Comparison of ENCODE assay signal across 8 mouse cellular contexts in the genomic region with DNA sequence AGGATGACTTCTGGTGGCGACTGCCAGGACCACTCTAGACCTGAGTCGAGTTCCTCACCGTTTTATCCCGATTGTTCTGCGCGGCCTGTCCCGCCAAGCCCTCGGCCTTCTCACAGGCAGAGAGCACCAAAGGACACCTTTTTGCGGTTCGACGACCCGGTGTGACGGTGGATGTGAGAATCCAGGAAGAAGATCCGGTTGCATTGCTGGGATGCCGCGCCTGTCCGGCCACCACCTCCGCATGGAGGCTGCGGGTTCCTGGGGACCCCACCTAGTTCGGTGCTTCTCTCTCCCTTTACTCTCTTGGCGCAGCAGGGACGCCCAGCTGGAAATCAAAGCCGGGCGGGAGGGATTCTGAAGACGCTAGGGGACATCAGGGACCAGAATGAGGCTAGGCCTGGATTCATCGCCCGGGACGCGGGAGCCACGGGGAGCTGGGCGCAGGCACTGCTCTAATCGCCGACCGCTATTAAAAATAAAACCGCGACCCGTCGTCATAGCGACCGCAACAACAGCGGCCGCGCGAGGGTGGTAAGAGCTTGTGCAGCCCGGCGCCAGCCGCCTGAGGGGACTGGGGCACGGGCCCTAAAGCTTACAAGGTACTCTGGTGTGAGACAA. TPM values are rescaled to one million over a fixed set of nuclear protein-coding genes. Genes with fewer than 3 reads are reported as not detected.
DNase-seq lines count a peak whose midpoint lies in the region; ATAC-seq and TF ChIP-seq lines count a peak whose summit lies in the region.

A gene (minus strand): TSS at position 200 of the 618 bp plus-strand sequence.

- 0 out of 2 replicates have a peak, but pooled peaks cover 3% of the 10 kb centered on the region for H3K9me3 ChIP-seq in hindbrain, embryonic 12.5 days (replicated peaks)

- 0 out of 2 replicates have a peak, but pooled peaks have one; percentile 20 for ATAC-seq in hindbrain, embryonic 12.5 days (ENCODE audit: low FRiP score)

- no peaks in the 10 kb centered on the region for H3K36me3 ChIP-seq in hindbrain, embryonic 12.5 days

- H3K27ac ChIP-seq in brown adipose tissue, adult 24 weeks (replicated peaks; ENCODE audit: low read depth, low read length) = no peak within 1 kb of the TSS
- H3K27ac ChIP-seq in gastrocnemius, adult 2 months = peak within 1 kb of the TSS; percentile 99
- H3K27ac ChIP-seq in hindbrain, embryonic 12.5 days = no peak within 1 kb of the TSS

- H3K27me3 ChIP-seq in hindbrain, embryonic 12.5 days = peaks cover 73% of the 10 kb centered on the region

- H3K9ac ChIP-seq in hindbrain, embryonic 12.5 days = peak within 1 kb of the TSS; percentile 35; the same call in 1 of the 2 replicates

- peak within 1 kb of the TSS; percentile 90 for H3K4me3 ChIP-seq in brown adipose tissue, adult 24 weeks (ENCODE audit: insufficient read depth, low read depth, low read length)
- peak within 1 kb of the TSS; percentile 95 for H3K4me3 ChIP-seq in gastrocnemius, adult 2 months
- H3K4me3 ChIP-seq in hindbrain, embryonic 12.5 days = peak within 1 kb of the TSS; percentile 54

- under 1% methylated on average over 48 of the region's 48 CpGs for WGBS in hindbrain, embryonic 12.5 days

- peak within 1 kb of the TSS; percentile 97 for H3K4me2 ChIP-seq in hindbrain, embryonic 12.5 days (replicated peaks)

- no peak for TF ChIP-seq CTCF in gastrocnemius, adult 2 months (IDR thresholded peaks at IDR 0.05)

- intact Hi-C loops in gastrocnemius, adult 2 months (cut with DNase I) = loop anchor here (2.0 to 5.0 kb wide), 2 partner anchors 85 to 140 kb away; no protein-coding TSS in a partner anchor

- peaks cover 16% of the 10 kb centered on the region for H3K4me1 ChIP-seq in brown adipose tissue, adult 24 weeks (ENCODE audit: control insufficient read depth, insufficient read depth, insufficient read length, low read length)
- peaks cover 54% of the 10 kb centered on the region for H3K4me1 ChIP-seq in hindbrain, embryonic 12.5 days

- peak; percentile 88 for DNase-seq in MN1 (ENCODE audit: low spot score)
- DNase-seq in gastrocnemius, adult 2 months = peak; percentile 87
- peak; percentile 46 to 51 for DNase-seq in layer of hippocampus, postnatal 14 days (ENCODE audit: low spot score in 2 of 2)
- peak; percentile 83 for DNase-seq in lung, postnatal 10 days
- DNase-seq in ovary, postnatal 36 days (ENCODE audit: low spot score) = peak; percentile 73
- DNase-seq in spleen, postnatal 36 days (ENCODE audit: low spot score in 2 of 2) = no peak

RNA-seq across cellular contexts. Expression of the gene that starts here (rescaled TPM):
- polyA plus RNA-seq in brown adipose tissue, adult 24 weeks (2012; ENCODE audit: insufficient read depth, insufficient read length, missing spikeins) = 5.5 and 6.9 TPM in 2 replicates
- total RNA-seq in gastrocnemius, adult 2 months (2021) = 10 to 100 TPM; 17.8 to 27.4 TPM
- 11.2 and 13.4 TPM in 2 replicates for polyA plus RNA-seq in hindbrain, embryonic 12.5 days (2016; fragmentation: Nextera tagmentation; extraction: Ambion mirVana)
- 10 to 100 TPM; 50.2 to 50.3 TPM for total RNA-seq in layer of hippocampus, postnatal 14 days (2021)

Comparison
In these comparisons a context has a peak if more than half of its experiments do, and no peak if none do; other contexts are left out.
1. DNase-seq: peak in MN1 (single experiment), gastrocnemius, adult 2 months (single experiment), layer of hippocampus, postnatal 14 days (2 of 2), lung, postnatal 10 days (single experiment) and ovary, postnatal 36 days (single experiment); none in spleen, postnatal 36 days (0 of 2).
2. Peak in every context shown above with its lines, with median percentiles within 50 percentile points of each other: H3K4me3 ChIP-seq.